Mouse (Mus musculus): ENCODE data around the gene Trim47. TPM values are rescaled to one million over a fixed set of nuclear protein-coding genes. Genes with fewer than 3 reads are reported as not detected.

Trim47 gene
- polyA plus RNA-seq, 1 experiment, result 95.4 TPM

GRCm38 (mm10) chr11:116117241-116117640 is 9.8 kb downstream of the Trim47 start:
- Histone ChIP-seq H3K36me3 (ENCODE audit: control insufficient read depth, insufficient read depth) (no peaks in the 10 kb centered on the region), H3ac (ENCODE audit: control insufficient read depth, insufficient read length, low read depth) (no peak overlapping the region), H3K27me3 (ENCODE audit: control insufficient read depth, insufficient read depth, insufficient read length) (no peaks in the 10 kb centered on the region), H3K4me3 (ENCODE audit: insufficient read depth, poor library complexity, severe bottlenecking) (no peak overlapping the region), H3K79me2 (ENCODE audit: control insufficient read depth, insufficient read depth) (no peaks in the 10 kb centered on the region), H3K79me3 (ENCODE audit: low read depth) (no peaks in the 10 kb centered on the region)
- TF ChIP-seq MYOD1 (IDR thresholded peaks at IDR 0.05; ENCODE audit: control insufficient read depth, insufficient read length, low read depth) (no peak), CEBPB (IDR thresholded peaks at IDR 0.05; ENCODE audit: low read depth) (no peak), MYOG (IDR thresholded peaks at IDR 0.05; ENCODE audit: control insufficient read depth, extremely low read depth, insufficient read length) (no peak), USF1 (IDR thresholded peaks at IDR 0.05; ENCODE audit: low read depth) (no peak), FOSL1 (IDR thresholded peaks at IDR 0.05; ENCODE audit: insufficient read depth, low read length, poor library complexity, severe bottlenecking) (no peak)

DNA sequence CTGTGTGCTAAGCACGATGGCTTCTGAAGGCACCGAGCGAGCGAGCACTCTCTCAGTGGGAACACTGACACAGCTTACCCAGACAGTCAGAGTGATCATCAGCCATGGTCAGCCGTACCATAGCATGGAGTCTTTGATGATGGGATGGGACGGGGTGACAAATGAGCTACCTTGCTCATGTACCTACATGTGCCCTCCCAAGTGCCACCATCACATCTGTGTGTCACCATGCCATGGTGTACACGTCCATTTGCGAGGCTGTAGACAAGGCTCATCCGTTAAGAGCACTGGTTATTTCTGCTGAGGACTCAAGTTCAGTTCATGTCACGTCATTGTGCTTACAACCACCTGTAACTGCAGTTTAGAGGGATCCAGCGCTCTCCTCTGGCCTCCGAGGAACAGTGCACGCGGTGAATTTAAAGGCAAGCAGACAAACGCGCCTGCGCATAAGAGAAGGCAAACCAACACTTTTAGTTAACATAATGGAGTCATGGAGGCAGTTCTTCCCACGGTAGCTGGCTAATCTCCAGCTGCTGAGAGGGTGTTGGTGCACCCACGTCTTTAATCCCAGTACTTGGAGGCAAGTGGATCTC is 15.3 kb downstream of the Trim47 start:
- Histone ChIP-seq H3K79me2 (ENCODE audit: control insufficient read depth, insufficient read depth) (peaks cover 33% of the 10 kb centered on the region), H3K36me3 (ENCODE audit: control insufficient read depth, insufficient read depth) (peaks cover 13% of the 10 kb centered on the region), H3ac (ENCODE audit: control insufficient read depth, insufficient read length, low read depth) (no peak overlapping the region), H3K27me3 (ENCODE audit: control insufficient read depth, insufficient read depth, insufficient read length) (no peaks in the 10 kb centered on the region), H3K4me3 (ENCODE audit: insufficient read depth, poor library complexity, severe bottlenecking) (no peak overlapping the region), H3K79me3 (ENCODE audit: low read depth) (peaks cover 9% of the 10 kb centered on the region)
- TF ChIP-seq MYOD1 (IDR thresholded peaks at IDR 0.05; ENCODE audit: control insufficient read depth, insufficient read length, low read depth), result no peak
- no peak for TF ChIP-seq CTCF (IDR thresholded peaks at IDR 0.05; ENCODE audit: control insufficient read depth, insufficient read depth, insufficient read length)
- TF ChIP-seq FOSL1 (IDR thresholded peaks at IDR 0.05; ENCODE audit: insufficient read depth, low read length, poor library complexity, severe bottlenecking), result no peak
- no peak for TF ChIP-seq MAX (IDR thresholded peaks at IDR 0.05)
- TF ChIP-seq MYOG (IDR thresholded peaks at IDR 0.05; ENCODE audit: control insufficient read depth, extremely low read depth, insufficient read length), result no peak
- no peak for TF ChIP-seq USF1 (IDR thresholded peaks at IDR 0.05; ENCODE audit: low read depth)
- no peak for TF ChIP-seq CEBPB (IDR thresholded peaks at IDR 0.05; ENCODE audit: low read depth)

- H3K27me3 ChIP-seq (ENCODE audit: control insufficient read depth, insufficient read depth, insufficient read length), result no peaks in the 10 kb centered on the region
Measured at GRCm38 (mm10) chr11:116111067-116111466, 15.9 kb downstream of the Trim47 start.

GRCm38 (mm10) chr11:116110540-116110939 is 16.5 kb downstream of the Trim47 start:
- Histone ChIP-seq H3K36me3 (ENCODE audit: control insufficient read depth, insufficient read depth) (peaks cover 24% of the 10 kb centered on the region), H3K27me3 (ENCODE audit: control insufficient read depth, insufficient read depth, insufficient read length) (no peaks in the 10 kb centered on the region), H3K79me2 (ENCODE audit: control insufficient read depth, insufficient read depth) (peaks cover 44% of the 10 kb centered on the region), H3ac (ENCODE audit: control insufficient read depth, insufficient read length, low read depth) (peak overlapping the region; percentile 81), H3K4me3 (ENCODE audit: insufficient read depth, poor library complexity, severe bottlenecking) (peak overlapping the region; percentile 97), H3K79me3 (ENCODE audit: low read depth) (peaks cover 9% of the 10 kb centered on the region)
- no peak for TF ChIP-seq FOSL1 (IDR thresholded peaks at IDR 0.05; ENCODE audit: insufficient read depth, low read length, poor library complexity, severe bottlenecking)
- TF ChIP-seq USF1 (IDR thresholded peaks at IDR 0.05; ENCODE audit: low read depth), result no peak
- no peak for TF ChIP-seq MYOG (IDR thresholded peaks at IDR 0.05; ENCODE audit: control insufficient read depth, extremely low read depth, insufficient read length)
- TF ChIP-seq CTCF (IDR thresholded peaks at IDR 0.05; ENCODE audit: control insufficient read depth, insufficient read depth, insufficient read length), result no peak
- no peak for TF ChIP-seq MYOD1 (IDR thresholded peaks at IDR 0.05; ENCODE audit: control insufficient read depth, insufficient read length, low read depth)
- no peak for TF ChIP-seq MAX (IDR thresholded peaks at IDR 0.05)

More at GRCm38 (mm10) chr11:116111067-116111466, 15.9 kb downstream of the Trim47 start:
- TF ChIP-seq MYOG (IDR thresholded peaks at IDR 0.05; ENCODE audit: control insufficient read depth, extremely low read depth, insufficient read length) (no peak), CEBPB (IDR thresholded peaks at IDR 0.05; ENCODE audit: low read depth) (no peak), MAX (IDR thresholded peaks at IDR 0.05) (no peak), USF1 (IDR thresholded peaks at IDR 0.05; ENCODE audit: low read depth) (no peak), CTCF (IDR thresholded peaks at IDR 0.05; ENCODE audit: control insufficient read depth, insufficient read depth, insufficient read length) (no peak), FOSL1 (IDR thresholded peaks at IDR 0.05; ENCODE audit: insufficient read depth, low read length, poor library complexity, severe bottlenecking) (no peak), MYOD1 (IDR thresholded peaks at IDR 0.05; ENCODE audit: control insufficient read depth, insufficient read length, low read depth) (no peak)
- Histone ChIP-seq H3K36me3 (ENCODE audit: control insufficient read depth, insufficient read depth) (peaks cover 19% of the 10 kb centered on the region), H3K4me3 (ENCODE audit: insufficient read depth, poor library complexity, severe bottlenecking) (no peak overlapping the region), H3K79me3 (ENCODE audit: low read depth) (peaks cover 9% of the 10 kb centered on the region), H3ac (ENCODE audit: control insufficient read depth, insufficient read length, low read depth) (no peak overlapping the region), H3K79me2 (ENCODE audit: control insufficient read depth, insufficient read depth) (peaks cover 39% of the 10 kb centered on the region)

- TF ChIP-seq MYOG (IDR thresholded peaks at IDR 0.05; ENCODE audit: control insufficient read depth, extremely low read depth, insufficient read length), result no peak
- TF ChIP-seq MAX (IDR thresholded peaks at IDR 0.05), result peak; percentile 39
- no peak for TF ChIP-seq USF1 (IDR thresholded peaks at IDR 0.05; ENCODE audit: low read depth)
- H3ac ChIP-seq (ENCODE audit: control insufficient read depth, insufficient read length, low read depth), result peak overlapping the region; percentile 81
- H3K4me3 ChIP-seq (ENCODE audit: insufficient read depth, poor library complexity, severe bottlenecking), result peak overlapping the region; percentile 97
- H3K79me2 ChIP-seq (ENCODE audit: control insufficient read depth, insufficient read depth), result peaks cover 44% of the 10 kb centered on the region
- peaks cover 9% of the 10 kb centered on the region for H3K79me3 ChIP-seq (ENCODE audit: low read depth)
- H3K36me3 ChIP-seq (ENCODE audit: control insufficient read depth, insufficient read depth), result peaks cover 25% of the 10 kb centered on the region
- H3K27me3 ChIP-seq (ENCODE audit: control insufficient read depth, insufficient read depth, insufficient read length), result no peaks in the 10 kb centered on the region
Measured at GRCm38 (mm10) chr11:116110131-116110530, 16.9 kb downstream of the Trim47 start.

Measured in C2C12 (cell line).